Comparison of ENCODE assay signal across 10 mouse cellular contexts in genomic region chr13:38593114-38593513, GRCm38 (mm10). TPM values are rescaled to one million over a fixed set of nuclear protein-coding genes. Genes with fewer than 3 reads are reported as not detected.
DNase-seq lines count a peak whose midpoint lies in the region; ATAC-seq lines count a peak whose summit lies in the region.
"Had no signal": no experiment of that assay in that cellular context is flagged by ENCODE, and none has a peak within 500 bp of the region (broad histone marks: within the 10 kb centered on the region; RNA-seq: fewer than 3 reads in every experiment).

No protein-coding gene starts in this region.

- 37% methylated on average over 6 of the region's 6 CpGs for WGBS in embryonic facial prominence, embryonic 14.5 days
- 70% methylated on average over 6 of the region's 6 CpGs for WGBS in limb, embryonic 10.5 days
- 41% methylated on average over 6 of the region's 6 CpGs for WGBS in midbrain, embryonic 15.5 days

- no peaks in the 10 kb centered on the region for H3K36me3 ChIP-seq in embryonic facial prominence, embryonic 14.5 days (ENCODE audit: control insufficient read depth, insufficient read depth, low read length)
- no peaks in the 10 kb centered on the region for H3K36me3 ChIP-seq in limb, embryonic 10.5 days
- H3K36me3 ChIP-seq in midbrain, embryonic 15.5 days (replicated peaks): no peaks in the 10 kb centered on the region

- intact Hi-C loops in gastrocnemius, postnatal 36 days (cut with DNase I): no loop called here
- intact Hi-C loops in heart, postnatal 25 days (cut with DNase I): no loop called here

- H3K27ac ChIP-seq in embryonic facial prominence, embryonic 14.5 days (replicated peaks; ENCODE audit: low read depth, low read length): 0 out of 2 replicates have a peak overlapping the region, but pooled peaks have one; percentile 17
- no peak overlapping the region for H3K27ac ChIP-seq in limb, embryonic 10.5 days
- no peak overlapping the region for H3K27ac ChIP-seq in midbrain, embryonic 15.5 days

- ATAC-seq in embryonic facial prominence, embryonic 14.5 days (ENCODE audit: low read depth): no peak
- no peak for ATAC-seq in midbrain, embryonic 15.5 days (replicated peaks)
- ATAC-seq: forebrain, postnatal 0 days had no signal

- H3K4me1 ChIP-seq in embryonic facial prominence, embryonic 14.5 days (ENCODE audit: control insufficient read depth, insufficient read depth, low read length): peaks cover 2% of the 10 kb centered on the region; the same call in 1 of the 2 replicates
- H3K4me1 ChIP-seq in limb, embryonic 10.5 days: peaks cover 10% of the 10 kb centered on the region; the same call in 1 of the 2 replicates
- H3K4me1 ChIP-seq in midbrain, embryonic 15.5 days: no peaks in the 10 kb centered on the region

- H3K27me3 ChIP-seq in embryonic facial prominence, embryonic 14.5 days (replicated peaks; ENCODE audit: control insufficient read depth, insufficient read depth, low read length): no peaks in the 10 kb centered on the region
- no peaks in the 10 kb centered on the region for H3K27me3 ChIP-seq in limb, embryonic 10.5 days (ENCODE audit: low read depth, poor library complexity, severe bottlenecking)
- no peaks in the 10 kb centered on the region for H3K27me3 ChIP-seq in midbrain, embryonic 15.5 days (replicated peaks)

- H3K4me2 ChIP-seq in embryonic facial prominence, embryonic 14.5 days (ENCODE audit: low read depth, low read length): no peak overlapping the region
- no peak overlapping the region for H3K4me2 ChIP-seq in midbrain, embryonic 15.5 days

- peak; percentile 14 for DNase-seq in gastrocnemius, adult 18-20 months (ENCODE audit: low spot score)
- DNase-seq in gastrocnemius, postnatal 36 days: no peak
- peak; percentile 35 for DNase-seq in embryonic facial prominence, embryonic 14.5 days (ENCODE audit: low spot score)
- peak; percentile 51 for DNase-seq in heart, postnatal 25 days (ENCODE audit: low spot score)
- DNase-seq in lung, postnatal 14 days: peak; percentile 26
- DNase-seq in limb, embryonic 10.5 days (ENCODE audit: low spot score): no peak
- DNase-seq in retina, embryonic 14.5 days (ENCODE audit: low spot score): no peak
- DNase-seq: cerebellum, postnatal 25 days; forebrain, postnatal 0 days had no signal

- no peak overlapping the region for H3K9ac ChIP-seq in embryonic facial prominence, embryonic 14.5 days (ENCODE audit: low read depth, low read length)
- no peak overlapping the region for H3K9ac ChIP-seq in midbrain, embryonic 15.5 days
- H3K9ac ChIP-seq: forebrain, postnatal 0 days had no signal

- no peaks in the 10 kb centered on the region for H3K9me3 ChIP-seq in embryonic facial prominence, embryonic 14.5 days (ENCODE audit: control insufficient read depth, low read length)
- H3K9me3 ChIP-seq in limb, embryonic 10.5 days (replicated peaks): no peaks in the 10 kb centered on the region
- no peaks in the 10 kb centered on the region for H3K9me3 ChIP-seq in midbrain, embryonic 15.5 days

- H3K4me3 ChIP-seq in embryonic facial prominence, embryonic 14.5 days (ENCODE audit: low read depth, low read length): no peak overlapping the region
- no peak overlapping the region for H3K4me3 ChIP-seq in limb, embryonic 10.5 days
- no peak overlapping the region for H3K4me3 ChIP-seq in midbrain, embryonic 15.5 days

RNA-seq across cellular contexts. Expression of gene Bloc1s5, which starts 41.8 kb away (rescaled TPM):
- total RNA-seq in gastrocnemius, adult 18-20 months (2021): 1 to 10 TPM; 6.0 to 7.1 TPM
- total RNA-seq in gastrocnemius, postnatal 36 days (2021): 1 to 10 TPM; 6.6 TPM
- 14.9 and 15.9 TPM in 2 replicates for polyA plus RNA-seq in embryonic facial prominence, embryonic 14.5 days (2014; fragmentation: Nextera tagmentation; extraction: Ambion mirVana)
- total RNA-seq in heart, postnatal 25 days (2021): 10 to 100 TPM in 1 of 2 experiments, 1 to 10 TPM in 1; 8.9 to 10.2 TPM
- polyA plus RNA-seq in limb, embryonic 10.5 days (2016; fragmentation: Nextera tagmentation; extraction: Ambion mirVana): 20.7 and 23.5 TPM in 2 replicates
- polyA plus RNA-seq in midbrain, embryonic 15.5 days (2015; fragmentation: Nextera tagmentation; extraction: Ambion mirVana): 21.0 and 24.4 TPM in 2 replicates

Comparison
In these comparisons a context has a peak if more than half of its experiments do, and no peak if none do; other contexts are left out.
1. DNase-seq: peak in gastrocnemius, adult 18-20 months (single experiment), embryonic facial prominence, embryonic 14.5 days (single experiment), heart, postnatal 25 days (single experiment) and lung, postnatal 14 days (single experiment); none in gastrocnemius, postnatal 36 days (0 of 2), limb, embryonic 10.5 days (single experiment) and retina, embryonic 14.5 days (single experiment).